29 mouse cellular contexts compared by ENCODE assay signal in genomic region chr8:13513556-13514370, GRCm38 (mm10). TPM values are rescaled to one million over a fixed set of nuclear protein-coding genes. Genes with fewer than 3 reads are reported as not detected.
DNase-seq lines count a peak whose midpoint lies in the region; ATAC-seq lines count a peak whose summit lies in the region.
"Had no signal": no experiment of that assay in that cellular context is flagged by ENCODE, and none has a peak within 500 bp of the region (broad histone marks: within the 10 kb centered on the region; RNA-seq: fewer than 3 reads in every experiment).

No protein-coding gene starts in this region.

- no peak overlapping the region for H3K4me3 ChIP-seq in heart, embryonic 11.5 days (ENCODE audit: low read depth, low read length)
- no peak overlapping the region for H3K4me3 ChIP-seq in liver, embryonic 16.5 days (ENCODE audit: low read depth, low read length)
- H3K4me3 ChIP-seq in liver, embryonic 11.5 days (ENCODE audit: low read depth, low read length), result no peak overlapping the region
- H3K4me3 ChIP-seq: embryonic facial prominence, embryonic 13.5 days; embryonic facial prominence, embryonic 15.5 days; erythroblast, embryonic 14.5 days; forebrain, embryonic 10.5 days; forebrain, embryonic 12.5 days had no signal

- DNase-seq in heart, adult 11 months, result peak; percentile 71
- DNase-seq in liver, embryonic 11.5 days (ENCODE audit: low spot score), result no peak
- DNase-seq in retina, adult 2 months (ENCODE audit: low read depth, low spot score), result peak; percentile 64
- no peak for DNase-seq in retina, embryonic 14.5 days (ENCODE audit: low spot score)
- DNase-seq in retina, postnatal 1 day, result peak; percentile 40
- no peak for DNase-seq in ovary, postnatal 10 days (ENCODE audit: low spot score)
- DNase-seq: adrenal gland, adult 2 months; adrenal gland, postnatal 10 days; adrenal gland, postnatal 25 days; B cell, adult 2 months; cerebellum, adult 11 months; cerebellum, adult 18-20 months; cerebellum, adult 8-10 months; cerebellum, adult 9-11 months; cerebellum, postnatal 14 days; cerebellum, postnatal 36 days; embryo, embryonic 11 days had no signal

- ATAC-seq in heart, embryonic 11.5 days (replicated peaks; ENCODE audit: insufficient number of reproducible peaks, low FRiP score, low TSS enrichment), result no peak
- peak; percentile 30; the same call in 1 of the 2 replicates for ATAC-seq in liver, embryonic 16.5 days (ENCODE audit: low read depth)
- no peak for ATAC-seq in liver, embryonic 11.5 days (replicated peaks; ENCODE audit: low FRiP score)
- ATAC-seq: CD4-positive, CD25-positive, alpha-beta regulatory T cell, adult 4 months; forebrain, embryonic 14.5 days had no signal

- H3K36me3 ChIP-seq in heart, embryonic 11.5 days (ENCODE audit: control insufficient read depth, insufficient read depth, low read length), result no peaks in the 10 kb centered on the region
- no peaks in the 10 kb centered on the region for H3K36me3 ChIP-seq in liver, embryonic 16.5 days (ENCODE audit: control insufficient read depth, insufficient read depth)
- no peaks in the 10 kb centered on the region for H3K36me3 ChIP-seq in liver, embryonic 11.5 days (ENCODE audit: control insufficient read depth, insufficient read depth, low read length)
- H3K36me3 ChIP-seq: embryonic facial prominence, embryonic 13.5 days; embryonic facial prominence, embryonic 15.5 days; forebrain, embryonic 10.5 days; forebrain, embryonic 12.5 days; G1E had no signal

- no peak overlapping the region for H3K9ac ChIP-seq in heart, embryonic 11.5 days (ENCODE audit: low read depth, low read length)
- H3K9ac ChIP-seq in liver, embryonic 16.5 days (ENCODE audit: low read depth, low read length), result no peak overlapping the region
- H3K9ac ChIP-seq in liver, embryonic 11.5 days (ENCODE audit: low read depth, low read length), result no peak overlapping the region
- H3K9ac ChIP-seq: embryonic facial prominence, embryonic 13.5 days; embryonic facial prominence, embryonic 15.5 days; forebrain, embryonic 12.5 days had no signal

- no peaks in the 10 kb centered on the region for H3K9me3 ChIP-seq in heart, embryonic 11.5 days (replicated peaks; ENCODE audit: control insufficient read depth, low read length)
- H3K9me3 ChIP-seq in liver, embryonic 16.5 days (replicated peaks; ENCODE audit: control insufficient read depth, low read length), result no peaks in the 10 kb centered on the region
- H3K9me3 ChIP-seq in liver, embryonic 11.5 days (ENCODE audit: control insufficient read depth, low read length), result no peaks in the 10 kb centered on the region
- H3K9me3 ChIP-seq: embryonic facial prominence, embryonic 13.5 days; embryonic facial prominence, embryonic 15.5 days; forebrain, embryonic 10.5 days; forebrain, embryonic 12.5 days; G1E had no signal

- WGBS in heart, embryonic 11.5 days (ENCODE audit: insufficient replicate concordance), result 74% methylated on average over 5 of the region's 5 CpGs
- WGBS in liver, embryonic 16.5 days (ENCODE audit: insufficient replicate concordance), result 47% methylated on average over 5 of the region's 5 CpGs
- WGBS in liver, embryonic 11.5 days, result 78% methylated on average over 5 of the region's 5 CpGs

- no peak overlapping the region for H3K27ac ChIP-seq in heart, embryonic 11.5 days (ENCODE audit: low read depth, low read length)
- H3K27ac ChIP-seq in liver, embryonic 16.5 days (ENCODE audit: low read length), result no peak overlapping the region
- no peak overlapping the region for H3K27ac ChIP-seq in liver, embryonic 11.5 days (ENCODE audit: low read depth, low read length)
- H3K27ac ChIP-seq: embryonic facial prominence, embryonic 13.5 days; embryonic facial prominence, embryonic 15.5 days; forebrain, embryonic 10.5 days; forebrain, embryonic 12.5 days had no signal

- 0 out of 2 replicates have a peak, but pooled peaks cover 3% of the 10 kb centered on the region for H3K4me1 ChIP-seq in heart, embryonic 11.5 days (ENCODE audit: control insufficient read depth, insufficient read depth, low read length)
- H3K4me1 ChIP-seq in liver, embryonic 16.5 days (ENCODE audit: control insufficient read depth, low read depth, low read length), result no peaks in the 10 kb centered on the region
- no peaks in the 10 kb centered on the region for H3K4me1 ChIP-seq in liver, embryonic 11.5 days (replicated peaks; ENCODE audit: control insufficient read depth, insufficient read depth, low read length)
- H3K4me1 ChIP-seq: embryonic facial prominence, embryonic 15.5 days; forebrain, embryonic 10.5 days; forebrain, embryonic 12.5 days had no signal

- no peaks in the 10 kb centered on the region for H3K27me3 ChIP-seq in heart, embryonic 11.5 days (ENCODE audit: control insufficient read depth, insufficient read depth, low read length)
- no peaks in the 10 kb centered on the region for H3K27me3 ChIP-seq in liver, embryonic 16.5 days (ENCODE audit: control insufficient read depth, insufficient read depth, low read depth, low read length)
- no peaks in the 10 kb centered on the region for H3K27me3 ChIP-seq in liver, embryonic 11.5 days (replicated peaks; ENCODE audit: control insufficient read depth, insufficient read depth, low read length)
- H3K27me3 ChIP-seq: embryonic facial prominence, embryonic 13.5 days; embryonic facial prominence, embryonic 15.5 days; forebrain, embryonic 12.5 days had no signal

- H3K4me2 ChIP-seq in heart, embryonic 11.5 days, result no peak overlapping the region
- no peak overlapping the region for H3K4me2 ChIP-seq in liver, embryonic 16.5 days (ENCODE audit: low read depth, low read length)
- no peak overlapping the region for H3K4me2 ChIP-seq in liver, embryonic 11.5 days
- H3K4me2 ChIP-seq: embryonic facial prominence, embryonic 13.5 days; embryonic facial prominence, embryonic 15.5 days; forebrain, embryonic 12.5 days had no signal

RNA-seq across cellular contexts. Expression of gene Gas6, which starts 19.5 kb away (rescaled TPM):
- 12.4 and 17.7 TPM in 2 replicates for polyA plus RNA-seq in heart, embryonic 11.5 days (2014; fragmentation: Nextera tagmentation; extraction: Ambion mirVana)
- 5.5 and 8.3 TPM in 2 replicates for polyA plus RNA-seq in liver, embryonic 16.5 days (2015; fragmentation: Nextera tagmentation; extraction: Ambion mirVana)
- 3.8 and 5.5 TPM in 2 replicates for polyA plus RNA-seq in liver, embryonic 11.5 days (2014; fragmentation: Nextera tagmentation; extraction: Ambion mirVana)
- polyA plus RNA-seq: CD4-positive, CD25-positive, alpha-beta regulatory T cell, adult 4 months; G1E had no signal

RNA-seq across cellular contexts. Expression of gene 1700029H14Rik, which starts 48.5 kb away (rescaled TPM):
- not detected in 2 replicates for polyA plus RNA-seq in heart, embryonic 11.5 days (2014; fragmentation: Nextera tagmentation; extraction: Ambion mirVana)
- not detected in 2 replicates for polyA plus RNA-seq in liver, embryonic 16.5 days (2015; fragmentation: Nextera tagmentation; extraction: Ambion mirVana)
- not detected in 2 replicates for polyA plus RNA-seq in liver, embryonic 11.5 days (2014; fragmentation: Nextera tagmentation; extraction: Ambion mirVana)
- polyA plus RNA-seq: adrenal gland, adult 2 months; brain, embryonic 14.5 days; embryonic facial prominence, embryonic 11.5 days; embryonic facial prominence, embryonic 13.5 days; embryonic facial prominence, embryonic 15.5 days; erythroblast, embryonic 14.5 days; forebrain, embryonic 10.5 days; forebrain, embryonic 12.5 days; forebrain, embryonic 14.5 days; G1E had no signal

Comparison
In these comparisons a context has a peak if more than half of its experiments do, and no peak if none do; other contexts are left out.
1. DNase-seq: peak in heart, adult 11 months (single experiment), retina, adult 2 months (single experiment) and retina, postnatal 1 day (single experiment); none in liver, embryonic 11.5 days (single experiment), retina, embryonic 14.5 days (single experiment) and ovary, postnatal 10 days (single experiment).